Mouse (Mus musculus) C2C12 (cell line): Measurements from ENCODE around the gene Cd320. TPM values are rescaled to one million over a fixed set of nuclear protein-coding genes. Genes with fewer than 3 reads are reported as not detected.

Experiments
- H3K27me3 ChIP-seq: one replicate; pipeline ENCODE4 v1.6.1; 2011; ENCODE audit not compliant: control insufficient read depth, insufficient read depth, insufficient read length
- H3K36me3 ChIP-seq: one replicate; pipeline ENCODE4 v1.6.1; 2011; ENCODE audit not compliant: control insufficient read depth, insufficient read depth
- H3K4me3 ChIP-seq: one replicate; pipeline ENCODE4 v1.5.1; 2011; ENCODE audit warnings: mild to moderate bottlenecking, control low read depth; ENCODE audit not compliant: poor library complexity, insufficient read depth, severe bottlenecking
- H3K79me2 ChIP-seq: one replicate; pipeline ENCODE4 v1.6.1; 2011; ENCODE audit not compliant: control insufficient read depth, insufficient read depth
- H3K79me3 ChIP-seq: one replicate; pipeline ENCODE4 v1.6.1; 2011; ENCODE audit warnings: low read depth, control low read depth
- H3ac ChIP-seq: one replicate; pipeline ENCODE3; 2011; ENCODE audit warnings: low read depth; ENCODE audit not compliant: control insufficient read depth, insufficient read length
- CEBPB ChIP-seq: IDR thresholded peaks from one replicate; pipeline ENCODE4 v1.6.1; 2011; ENCODE audit warnings: low read depth, mild to moderate bottlenecking, control low read depth, moderate library complexity
- CTCF ChIP-seq: IDR thresholded peaks from one replicate; pipeline ENCODE4 v1.5.1; 2011; ENCODE audit not compliant: control insufficient read depth, insufficient read depth, insufficient read length
- FOSL1 ChIP-seq: IDR thresholded peaks from one replicate; pipeline ENCODE4 v1.8.0; 2011; ENCODE audit warnings: mild to moderate bottlenecking, low read length; ENCODE audit not compliant: poor library complexity, insufficient read depth, severe bottlenecking
- MAX ChIP-seq: IDR thresholded peaks from one replicate; pipeline ENCODE4 v1.6.1; 2011; ENCODE audit warnings: mild to moderate bottlenecking, control low read depth
- MYOD1 ChIP-seq: IDR thresholded peaks from one replicate; pipeline ENCODE4 v1.6.1; 2011; ENCODE audit warnings: low read depth; ENCODE audit not compliant: control insufficient read depth, insufficient read length
- MYOG ChIP-seq: IDR thresholded peaks from one replicate; pipeline ENCODE4 v1.6.1; 2011; ENCODE audit not compliant: control insufficient read depth, insufficient read length; ENCODE audit errors: extremely low read depth
- USF1 ChIP-seq: IDR thresholded peaks from one replicate; pipeline ENCODE4 v1.6.1; 2011; ENCODE audit warnings: low read depth, mild to moderate bottlenecking, control low read depth, moderate library complexity
- long read RNA-seq, 2 experiments: library from polyadenylated mRNA; unstranded; transcript quantifications; one replicate each; pipeline ENCODE4 v2.0.0; 2019 to 2020
- polyA plus RNA-seq: library from polyadenylated mRNA; unstranded; fragments of >200 nt; fragmentation: generic; extraction: Trizol; gene quantifications from one replicate; pipeline ENCODE4 v1.2.1, GENCODE M21; 2012; ENCODE audit warnings: missing spikeins

The Cd320 gene
- 77.8 TPM for polyA plus RNA-seq
- long read RNA-seq, experiment 1, transcript Cd320-201 (5 exons, 2,209 nt), result major isoform, 39 of 42 reads
- long read RNA-seq, experiment 1, partial matches to known transcripts, result 2 of 42 reads
- long read RNA-seq, experiment 1, other reads (novel, unspliced or antisense), result 1 of 42 reads
- long read RNA-seq, experiment 2, transcript Cd320-201 (5 exons, 2,209 nt), result major isoform, 39 of 42 reads
- long read RNA-seq, experiment 2, partial matches to known transcripts, result 1 of 42 reads
- long read RNA-seq, experiment 2, other reads (novel, unspliced or antisense), result 0 of 42 reads

- peak; percentile 13 for TF ChIP-seq MAX
- peak; percentile 60 for TF ChIP-seq CEBPB
- TF ChIP-seq USF1, result no peak
- no peak for TF ChIP-seq FOSL1
- TF ChIP-seq MYOD1, result no peak
- no peaks in the 10 kb centered on the region for H3K27me3 ChIP-seq
- no peaks in the 10 kb centered on the region for H3K79me3 ChIP-seq
These were observed at the start of gene Cd320 for GRCm38 (mm10) chr17:33842966-33843795. Cd320 (plus strand) TSS chr17:33843091.

GRCm38 (mm10) chr17:33798306-33798705 is 44.6 kb upstream of the Cd320 start:
- Histone ChIP-seq H3K79me2 (no peaks in the 10 kb centered on the region), H3K36me3 (no peaks in the 10 kb centered on the region), H3K27me3 (no peaks in the 10 kb centered on the region), H3ac (no peak overlapping the region), H3K79me3 (no peaks in the 10 kb centered on the region), H3K4me3 (no peak overlapping the region)
- TF ChIP-seq USF1 (no peak), CTCF (peak; percentile 29)

More at GRCm38 (mm10) chr17:33842966-33843795, at the start of gene Cd320:
- Histone ChIP-seq H3K4me3 (peak within 1 kb of the TSS; percentile 63), H3K36me3 (peaks cover 22% of the 10 kb centered on the region), H3ac (peak within 1 kb of the TSS; percentile 87), H3K79me2 (peaks cover 10% of the 10 kb centered on the region)

GRCm38 (mm10) chr17:33799277-33799676 is 43.6 kb upstream of the Cd320 start:
- TF ChIP-seq CEBPB (no peak), MAX (no peak), FOSL1 (no peak), CTCF (no peak), USF1 (no peak), MYOD1 (no peak), MYOG (no peak)
- H3ac ChIP-seq, result no peak overlapping the region
- no peaks in the 10 kb centered on the region for H3K27me3 ChIP-seq
- no peak overlapping the region for H3K4me3 ChIP-seq
- H3K79me3 ChIP-seq, result no peaks in the 10 kb centered on the region
- no peaks in the 10 kb centered on the region for H3K36me3 ChIP-seq
- H3K79me2 ChIP-seq, result no peaks in the 10 kb centered on the region

- TF ChIP-seq USF1, result no peak
- no peak for TF ChIP-seq MYOD1
- no peak for TF ChIP-seq CEBPB
- no peak for TF ChIP-seq MAX
- no peak for TF ChIP-seq FOSL1
- TF ChIP-seq CTCF, result no peak
- TF ChIP-seq MYOG, result no peak
- Histone ChIP-seq H3ac (no peak overlapping the region), H3K36me3 (no peaks in the 10 kb centered on the region), H3K4me3 (no peak overlapping the region), H3K79me2 (no peaks in the 10 kb centered on the region), H3K79me3 (no peaks in the 10 kb centered on the region), H3K27me3 (no peaks in the 10 kb centered on the region)
These were observed 40.7 kb upstream of the Cd320 start for GRCm38 (mm10) chr17:33802221-33802620.

GRCm38 (mm10) chr17:33804205-33804604 is 38.7 kb upstream of the Cd320 start:
- Histone ChIP-seq H3K79me2 (no peaks in the 10 kb centered on the region), H3K27me3 (no peaks in the 10 kb centered on the region), H3K36me3 (no peaks in the 10 kb centered on the region), H3K4me3 (no peak overlapping the region), H3ac (no peak overlapping the region), H3K79me3 (no peaks in the 10 kb centered on the region)
- no peak for TF ChIP-seq MYOD1
- TF ChIP-seq MYOG, result no peak
- TF ChIP-seq CEBPB, result no peak
- TF ChIP-seq CTCF, result no peak
- no peak for TF ChIP-seq USF1
- no peak for TF ChIP-seq MAX
- TF ChIP-seq FOSL1, result no peak
